Mouse (Mus musculus): ENCODE measurements around the gene Mapt. TPM values are rescaled to one million over a fixed set of nuclear protein-coding genes. Genes with fewer than 3 reads are reported as not detected.

Mapt gene
- polyA plus RNA-seq, 1 experiment from 2014 or later = 0.24 TPM

DNA sequence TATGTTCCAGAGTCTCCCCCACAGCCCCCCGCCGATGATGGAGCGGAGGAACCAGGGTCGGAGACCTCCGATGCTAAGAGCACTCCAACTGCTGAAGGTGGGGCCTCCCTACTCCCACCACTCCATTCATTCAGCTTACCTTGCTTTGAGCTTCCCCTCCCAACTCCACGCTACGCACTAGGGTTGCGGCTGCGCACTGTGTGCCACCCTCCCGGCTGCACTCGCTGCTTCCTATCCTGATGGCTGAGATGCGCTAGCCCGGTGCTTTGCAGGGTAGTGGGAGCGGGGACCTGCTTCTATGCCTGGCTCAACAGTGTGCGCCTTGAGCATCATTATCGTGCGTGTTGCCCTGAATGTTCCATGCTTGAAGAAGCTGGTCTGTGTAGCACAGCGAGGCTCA is 55.9 kb downstream of the Mapt start:
- no peak for ATAC-seq
- Histone ChIP-seq H3K9ac (no peak overlapping the region), H3K9me3 (replicated peaks) (no peaks in the 10 kb centered on the region), H3K4me3 (no peak overlapping the region), H3K36me3 (no peaks in the 10 kb centered on the region), H3K4me2 (no peak overlapping the region), H3K27me3 (replicated peaks) (peaks cover 5% of the 10 kb centered on the region; the same call in 1 of the 2 replicates), H3K4me1 (peaks cover 26% of the 10 kb centered on the region), H3K27ac (no peak overlapping the region)
- WGBS (ENCODE audit: insufficient replicate concordance) = 88% methylated on average over 18 of the region's 18 CpGs

DNA sequence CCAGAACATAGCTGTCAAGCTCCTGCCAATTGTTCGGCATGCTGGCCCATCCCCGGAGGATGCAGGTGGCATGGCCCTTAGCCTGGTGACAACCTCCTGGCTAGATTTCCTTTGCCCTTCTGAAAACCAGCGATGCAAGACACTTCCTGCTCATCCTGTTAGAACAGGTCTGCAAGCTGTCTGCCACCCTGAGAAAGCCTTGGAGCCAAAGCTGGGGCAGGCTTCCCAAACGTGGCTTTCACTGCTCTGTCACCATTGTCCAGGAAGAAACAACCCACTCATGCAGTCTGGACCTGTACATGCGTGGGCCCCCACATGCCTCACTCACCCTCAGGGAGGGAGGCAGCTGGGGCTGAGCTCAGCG is 57.6 kb downstream of the Mapt start:
- Histone ChIP-seq H3K9me3 (replicated peaks) (no peaks in the 10 kb centered on the region), H3K4me2 (no peak overlapping the region), H3K27ac (no peak overlapping the region), H3K36me3 (no peaks in the 10 kb centered on the region), H3K27me3 (replicated peaks) (0 out of 2 replicates have a peak, but pooled peaks cover 5% of the 10 kb centered on the region), H3K9ac (no peak overlapping the region), H3K4me3 (no peak overlapping the region), H3K4me1 (peaks cover 43% of the 10 kb centered on the region)
- 53% methylated on average over 6 of the region's 6 CpGs for WGBS (ENCODE audit: insufficient replicate concordance)
- no peak for ATAC-seq

DNA sequence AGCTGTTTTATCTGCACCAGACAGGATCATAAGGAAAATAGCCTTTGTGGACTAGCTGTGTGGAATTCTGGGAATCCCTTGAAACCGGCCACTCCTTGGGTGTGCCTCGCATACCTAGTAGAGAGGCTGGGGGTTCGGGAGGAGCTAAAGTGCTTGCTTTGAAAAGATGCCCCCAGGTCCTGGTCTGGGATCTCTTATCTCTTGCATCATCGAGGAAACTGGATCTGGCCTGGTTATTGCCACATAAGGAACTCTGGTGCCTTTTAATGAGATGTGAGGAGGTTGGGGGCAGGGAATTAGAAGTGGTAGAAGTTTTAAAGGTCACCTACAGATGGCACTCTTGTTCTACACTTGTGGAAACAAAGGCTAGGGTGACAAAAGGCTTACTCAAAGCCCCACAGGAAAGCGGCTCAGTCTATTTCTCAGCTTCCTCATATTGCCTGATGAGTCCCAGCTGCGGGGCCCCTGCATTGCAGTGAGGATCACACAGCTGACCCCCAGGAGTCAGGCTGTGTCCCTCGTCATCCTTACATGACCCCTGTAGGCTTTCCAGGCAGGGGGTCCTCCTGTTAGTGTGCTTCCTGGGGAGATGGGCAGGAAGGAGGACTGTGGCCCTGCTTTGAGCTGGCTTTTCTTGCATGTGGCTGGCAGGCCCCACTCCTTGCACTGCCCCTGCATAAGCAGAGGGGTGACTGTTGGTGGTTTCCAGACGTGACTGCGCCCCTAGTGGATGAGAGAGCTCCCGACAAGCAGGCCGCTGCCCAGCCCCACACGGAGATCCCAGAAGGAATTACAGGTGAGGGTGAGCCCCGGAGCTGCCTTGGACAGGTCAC is 58.2 kb downstream of the Mapt start:
- 0 out of 2 replicates have a peak, but pooled peaks cover 5% of the 10 kb centered on the region for H3K27me3 ChIP-seq (replicated peaks)
- peak overlapping the region; percentile 33 for H3K9ac ChIP-seq
- no peaks in the 10 kb centered on the region for H3K36me3 ChIP-seq
- H3K4me1 ChIP-seq = peaks cover 49% of the 10 kb centered on the region
- H3K4me2 ChIP-seq = peak overlapping the region; percentile 55
- peak overlapping the region; percentile 67; the same call in 1 of the 2 replicates for H3K27ac ChIP-seq
- ATAC-seq = peak; percentile 51
- H3K9me3 ChIP-seq (replicated peaks) = no peaks in the 10 kb centered on the region
- H3K4me3 ChIP-seq = no peak overlapping the region
- WGBS (ENCODE audit: insufficient replicate concordance) = 26% methylated on average over 13 of the region's 13 CpGs

DNA sequence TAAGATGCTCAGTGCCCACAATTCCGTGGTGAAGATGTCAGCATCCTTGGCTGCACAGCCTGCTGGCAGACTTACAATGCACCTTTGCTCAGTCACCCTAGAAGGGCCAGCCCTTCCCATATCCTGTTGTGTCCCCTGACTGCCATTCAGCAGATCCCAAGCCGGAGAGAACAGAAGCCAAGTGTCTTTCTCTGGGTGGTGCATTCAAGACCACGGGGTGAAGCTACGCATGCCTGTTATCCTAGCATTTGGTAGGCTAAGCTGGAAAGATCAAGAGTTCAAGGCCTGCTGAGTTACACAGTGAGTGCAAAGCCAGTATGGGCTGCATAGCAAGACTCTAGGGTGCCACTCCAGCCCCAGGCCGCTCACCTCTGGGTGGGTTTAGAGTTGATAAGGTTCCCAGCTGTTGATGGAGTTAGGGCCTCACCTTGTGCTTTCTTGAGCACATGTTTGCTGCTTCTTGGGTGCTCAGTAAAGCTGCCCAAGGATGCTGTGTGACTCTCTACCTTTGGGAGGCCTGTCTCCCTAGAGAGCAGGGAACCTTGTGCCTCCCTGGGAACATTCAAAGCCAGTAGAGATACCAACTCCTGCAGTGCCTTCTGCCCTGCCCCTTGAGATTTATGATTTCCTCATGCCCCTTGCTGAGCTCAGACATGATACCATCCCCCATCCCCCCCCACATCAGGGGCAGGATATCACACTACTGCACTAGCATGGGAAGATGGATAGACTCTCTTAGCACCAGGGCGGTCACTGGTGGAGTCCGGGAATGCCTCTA is 61.4 kb downstream of the Mapt start:
- Histone ChIP-seq H3K4me3 (no peak overlapping the region), H3K4me2 (peak overlapping the region; percentile 43), H3K4me1 (peaks cover 65% of the 10 kb centered on the region), H3K27ac (peak overlapping the region; percentile 82), H3K36me3 (no peaks in the 10 kb centered on the region), H3K9ac (no peak overlapping the region), H3K27me3 (replicated peaks) (no peaks in the 10 kb centered on the region), H3K9me3 (replicated peaks) (no peaks in the 10 kb centered on the region)
- 56% methylated on average over 7 of the region's 7 CpGs for WGBS (ENCODE audit: insufficient replicate concordance)
- peak; percentile 6; the same call in 1 of the 2 replicates for ATAC-seq

DNA sequence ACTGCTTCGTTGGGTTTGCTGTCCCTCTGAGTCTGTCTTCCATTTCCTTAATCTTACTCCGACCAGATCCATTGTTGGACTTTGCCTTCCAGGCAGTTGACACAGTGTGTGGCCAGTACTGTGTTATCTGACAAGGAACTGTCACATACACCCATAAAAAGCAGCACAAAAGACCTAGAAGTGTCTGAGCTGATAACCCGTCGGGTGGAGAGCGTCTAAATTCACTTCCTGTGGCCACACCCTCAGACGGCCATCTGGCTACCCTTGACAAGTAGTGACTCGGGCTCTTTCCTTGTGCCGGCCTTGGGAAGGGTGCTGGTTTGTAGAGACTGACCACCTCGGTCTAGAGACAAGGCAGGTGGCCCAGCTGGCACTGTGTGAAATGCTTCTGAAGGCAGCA is 62.1 kb downstream of the Mapt start:
- ATAC-seq = peak; percentile 92
- Histone ChIP-seq H3K9ac (no peak overlapping the region), H3K4me1 (peaks cover 65% of the 10 kb centered on the region), H3K4me3 (0 out of 2 replicates have a peak overlapping the region, but pooled peaks have one; percentile 2), H3K36me3 (no peaks in the 10 kb centered on the region), H3K27me3 (replicated peaks) (no peaks in the 10 kb centered on the region), H3K27ac (peak overlapping the region; percentile 82), H3K4me2 (peak overlapping the region; percentile 43), H3K9me3 (replicated peaks) (no peaks in the 10 kb centered on the region)
- WGBS (ENCODE audit: insufficient replicate concordance) = 8% methylated on average over 9 of the region's 9 CpGs

DNA sequence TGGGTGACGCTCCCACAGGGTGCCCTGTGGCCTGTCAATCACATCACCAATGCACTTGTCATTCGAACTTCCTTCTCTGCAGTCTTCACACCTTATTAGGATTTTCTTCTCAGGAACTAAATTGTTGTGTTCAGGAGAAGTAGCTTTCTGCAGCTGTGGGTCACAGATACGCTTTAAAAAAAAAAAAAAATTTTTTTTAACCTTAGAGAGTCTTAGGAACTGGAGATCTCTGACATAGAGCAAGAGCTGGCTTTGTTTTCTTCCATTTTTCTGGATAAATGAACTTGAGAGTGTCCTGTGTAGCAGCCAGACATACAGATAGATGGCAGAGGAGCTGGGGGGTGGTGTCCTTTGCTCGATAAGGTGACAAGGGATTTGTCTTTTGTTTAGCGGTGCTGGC is 64.0 kb downstream of the Mapt start:
- WGBS (ENCODE audit: insufficient replicate concordance) = 35% methylated on average over 5 of the region's 5 CpGs
- Histone ChIP-seq H3K9ac (no peak overlapping the region), H3K36me3 (no peaks in the 10 kb centered on the region), H3K9me3 (replicated peaks) (no peaks in the 10 kb centered on the region), H3K4me1 (peaks cover 52% of the 10 kb centered on the region), H3K4me3 (no peak overlapping the region), H3K4me2 (peak overlapping the region; percentile 23), H3K27me3 (replicated peaks) (0 out of 2 replicates have a peak, but pooled peaks cover 4% of the 10 kb centered on the region), H3K27ac (peak overlapping the region; percentile 57)
- no peak for ATAC-seq

DNA sequence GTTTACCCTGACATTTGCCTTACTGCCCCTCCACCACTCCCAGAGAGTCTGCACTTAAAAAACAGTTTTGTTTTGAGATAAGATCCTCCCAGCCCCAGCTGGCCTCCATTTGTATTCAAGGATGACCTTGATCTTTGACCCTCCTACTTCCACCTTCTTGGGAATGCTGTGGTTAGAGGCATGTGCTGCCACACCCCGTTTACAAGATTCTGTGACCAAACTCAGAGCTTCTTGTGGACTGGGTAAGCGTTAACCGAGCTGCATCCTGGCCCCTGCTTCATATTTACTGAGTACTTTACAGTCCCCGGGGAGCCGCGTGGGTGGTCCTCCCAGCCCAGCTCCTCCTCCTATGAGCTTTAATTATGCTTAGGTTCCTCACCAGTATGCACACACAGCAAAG is 64.5 kb downstream of the Mapt start:
- H3K9ac ChIP-seq = peak overlapping the region; percentile 10; the same call in 1 of the 2 replicates
- no peak overlapping the region for H3K4me3 ChIP-seq
- H3K36me3 ChIP-seq = no peaks in the 10 kb centered on the region
- no peaks in the 10 kb centered on the region for H3K9me3 ChIP-seq (replicated peaks)
- H3K27me3 ChIP-seq (replicated peaks) = 0 out of 2 replicates have a peak, but pooled peaks cover 4% of the 10 kb centered on the region
- peaks cover 48% of the 10 kb centered on the region for H3K4me1 ChIP-seq
- peak overlapping the region; percentile 57 for H3K27ac ChIP-seq
- no peak for ATAC-seq
- H3K4me2 ChIP-seq = peak overlapping the region; percentile 23
- 12% methylated on average over 6 of the region's 6 CpGs for WGBS (ENCODE audit: insufficient replicate concordance)

DNA sequence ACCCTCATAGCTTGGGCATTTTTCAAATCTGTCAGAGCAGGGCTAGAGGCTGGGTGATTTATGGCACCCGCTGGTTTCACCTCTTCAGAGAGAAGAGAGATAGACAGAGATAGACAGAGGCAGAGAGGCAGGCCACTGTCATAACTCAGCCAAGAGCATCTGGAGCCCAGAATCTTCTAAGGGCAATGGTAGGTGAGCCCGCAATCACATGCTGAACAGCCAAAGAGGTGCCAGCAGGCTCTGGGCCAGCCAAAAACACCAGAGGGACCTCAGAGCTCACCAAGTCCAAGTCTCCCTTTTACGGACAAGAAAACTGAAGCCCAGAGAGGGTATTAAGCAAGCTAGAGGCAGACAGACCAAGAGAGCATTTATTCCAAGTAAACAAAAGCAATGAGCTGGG is 66.5 kb downstream of the Mapt start:
- H3K4me1 ChIP-seq = peaks cover 42% of the 10 kb centered on the region
- ATAC-seq = no peak
- 75% methylated on average over 3 of the region's 3 CpGs for WGBS (ENCODE audit: insufficient replicate concordance)

DNA sequence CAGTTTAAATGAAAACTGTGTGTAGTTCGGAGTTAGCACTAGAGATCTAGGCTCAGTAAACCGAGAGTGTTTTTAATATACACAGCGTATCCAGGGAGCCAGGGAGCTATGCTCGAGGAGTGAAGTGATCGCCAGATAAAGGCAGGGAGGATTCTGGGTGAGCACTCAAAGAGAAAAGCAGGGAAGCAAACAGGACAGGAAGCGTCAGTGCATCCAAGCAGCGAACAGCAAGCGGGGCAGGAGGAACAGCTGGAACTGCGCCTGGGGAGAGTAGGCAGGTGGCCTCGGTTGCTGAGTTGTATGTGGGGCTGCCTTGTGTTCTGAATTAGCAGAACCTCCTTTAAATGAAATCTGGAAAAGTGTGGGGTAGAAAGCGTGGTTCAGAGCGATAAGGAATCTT is 71.4 kb downstream of the Mapt start:
- ATAC-seq = no peak
- Histone ChIP-seq H3K4me1 (peaks cover 20% of the 10 kb centered on the region), H3K36me3 (no peaks in the 10 kb centered on the region), H3K4me3 (no peak overlapping the region), H3K9me3 (replicated peaks) (no peaks in the 10 kb centered on the region), H3K27me3 (replicated peaks) (peaks cover 15% of the 10 kb centered on the region), H3K9ac (peak overlapping the region; percentile 12; the same call in 1 of the 2 replicates), H3K27ac (no peak overlapping the region), H3K4me2 (peak overlapping the region; percentile 32; the same call in 1 of the 2 replicates)
- WGBS (ENCODE audit: insufficient replicate concordance) = 45% methylated on average over 12 of the region's 12 CpGs

More for the DNA sequence above, 66.5 kb downstream of the Mapt start:
- Histone ChIP-seq H3K27ac (no peak overlapping the region), H3K27me3 (replicated peaks) (0 out of 2 replicates have a peak, but pooled peaks cover 9% of the 10 kb centered on the region), H3K4me2 (no peak overlapping the region), H3K9ac (no peak overlapping the region), H3K36me3 (no peaks in the 10 kb centered on the region), H3K4me3 (no peak overlapping the region), H3K9me3 (replicated peaks) (no peaks in the 10 kb centered on the region)

DNA sequence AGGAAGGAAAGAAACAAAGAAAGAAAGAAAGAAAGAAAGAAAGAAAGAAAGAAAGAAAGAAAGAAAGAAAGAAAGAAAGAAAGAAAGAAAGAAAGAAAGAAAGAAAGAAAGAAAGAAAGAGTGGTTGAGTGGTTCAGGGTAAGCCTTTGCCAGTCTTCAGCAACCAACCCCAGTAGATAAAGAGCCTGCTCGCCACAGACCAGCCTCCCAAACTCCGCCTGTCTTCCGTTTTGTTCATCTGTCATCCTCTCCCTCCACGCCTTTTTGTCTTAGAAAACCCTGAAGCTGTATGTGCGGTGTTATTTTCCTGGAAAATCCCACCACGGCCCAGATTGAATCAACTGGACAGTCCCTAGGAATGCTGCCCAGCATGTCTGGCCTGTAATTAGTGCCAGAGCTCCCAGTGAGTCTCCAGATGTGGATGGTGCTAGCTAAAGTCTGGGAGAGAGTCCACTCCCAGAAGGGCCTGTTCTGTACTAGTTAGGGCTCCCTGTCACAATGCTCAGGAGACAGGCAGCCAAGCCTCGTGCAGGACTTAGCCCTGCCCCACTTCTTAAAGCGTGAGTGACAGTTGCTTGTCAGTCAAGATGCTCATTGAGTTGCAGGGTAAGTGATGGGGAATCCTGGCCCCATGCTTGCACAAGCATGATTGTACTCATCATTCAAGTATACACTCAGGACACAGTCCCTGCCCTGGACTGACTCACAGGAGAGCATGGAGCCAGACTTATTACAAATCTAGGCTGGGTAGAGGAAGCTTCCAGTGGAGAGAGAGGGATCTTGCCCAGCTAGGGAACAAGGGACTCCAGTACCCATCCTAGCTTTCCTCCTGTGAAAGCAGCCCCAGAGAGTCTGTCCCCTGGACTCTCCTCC is 72.1 kb downstream of the Mapt start:
- Histone ChIP-seq H3K4me1 (peaks cover 20% of the 10 kb centered on the region), H3K4me2 (no peak overlapping the region), H3K4me3 (no peak overlapping the region), H3K36me3 (no peaks in the 10 kb centered on the region), H3K9ac (no peak overlapping the region), H3K27ac (no peak overlapping the region), H3K9me3 (replicated peaks) (no peaks in the 10 kb centered on the region), H3K27me3 (replicated peaks) (peaks cover 18% of the 10 kb centered on the region)
- WGBS (ENCODE audit: insufficient replicate concordance) = 37% methylated on average over 8 of the region's 8 CpGs
- no peak for ATAC-seq

DNA sequence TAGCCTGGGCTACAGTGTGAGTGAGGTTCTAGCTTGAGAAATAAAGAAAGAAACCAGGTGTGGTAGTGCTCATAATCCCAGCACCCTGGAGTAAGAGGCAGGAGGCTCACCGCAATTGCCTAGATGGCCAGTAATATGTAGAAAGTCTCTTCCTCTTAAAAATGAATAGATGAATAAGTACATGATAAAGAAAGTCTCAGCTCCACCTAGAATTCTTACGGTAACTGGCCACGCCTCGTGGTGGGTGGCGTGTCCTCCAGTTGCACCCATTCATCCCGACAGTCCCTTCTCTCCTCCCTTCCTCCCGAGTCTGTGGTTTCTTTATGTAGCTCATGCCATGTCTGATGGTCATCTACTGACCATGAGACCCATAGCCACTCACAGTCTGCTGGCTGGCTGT is 74.5 kb downstream of the Mapt start:
- Histone ChIP-seq H3K4me2 (no peak overlapping the region), H3K27me3 (replicated peaks) (peaks cover 26% of the 10 kb centered on the region), H3K9ac (no peak overlapping the region), H3K9me3 (replicated peaks) (no peaks in the 10 kb centered on the region), H3K27ac (no peak overlapping the region), H3K4me3 (no peak overlapping the region), H3K4me1 (peaks cover 40% of the 10 kb centered on the region), H3K36me3 (no peaks in the 10 kb centered on the region)
- ATAC-seq = no peak
- 66% methylated on average over 7 of the region's 7 CpGs for WGBS (ENCODE audit: insufficient replicate concordance)
